Mouse (Mus musculus) lung, adult 2 months (tissue): ENCODE data around the gene Atp6v1b1.

Source experiments
- CTCF ChIP-seq: fragments of 200-500 bp; IDR thresholded peaks from 2 replicates; pipeline ENCODE4 v1.5.1; 2011; ENCODE audit warnings: mild to moderate bottlenecking, low read length, control low read depth; ENCODE audit not compliant: insufficient read depth
- POLR2A ChIP-seq: fragments of 200-500 bp; IDR thresholded peaks from 2 replicates; pipeline ENCODE4 v1.6.1; 2011; ENCODE audit warnings: low read depth, mild to moderate bottlenecking, control low read depth, low read length, borderline replicate concordance; ENCODE audit errors: extremely low read depth

DNA sequence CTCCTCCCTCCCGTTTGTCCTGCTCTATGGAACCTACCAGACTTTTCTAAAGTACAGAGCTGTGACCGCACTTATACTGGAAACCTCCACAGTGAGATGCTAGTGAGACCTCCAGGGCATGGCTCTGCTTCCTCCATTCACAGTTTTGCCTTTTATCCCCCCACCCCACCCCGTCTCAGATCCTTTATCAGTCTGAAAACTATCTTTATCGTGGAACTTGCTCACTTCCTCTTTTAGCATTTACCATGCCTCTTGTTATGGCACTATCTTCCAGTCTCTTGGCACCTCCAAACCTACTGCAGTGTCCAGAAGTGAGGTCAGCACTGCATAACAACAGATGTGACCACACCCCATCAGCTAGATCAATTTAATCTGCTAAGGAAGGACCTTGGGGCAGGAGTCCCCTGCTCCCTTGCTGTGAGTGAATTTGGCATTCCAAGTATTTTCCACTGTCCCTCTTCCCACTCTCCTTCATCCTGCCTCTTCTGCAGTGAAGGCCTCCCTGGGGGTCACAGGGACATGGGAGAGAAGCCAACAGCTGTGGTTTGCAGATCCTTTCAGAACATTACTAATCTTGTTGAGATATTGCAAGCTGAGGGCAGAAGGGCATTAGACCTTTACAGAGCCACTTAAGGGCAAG lies 48.6 kb downstream of the Atp6v1b1 start:
- TF ChIP-seq CTCF: no peak
- no peak for TF ChIP-seq POLR2A
